Mouse (Mus musculus): ENCODE measurements around the gene Tmem128. TPM values are rescaled to one million over a fixed set of nuclear protein-coding genes. Genes with fewer than 3 reads are reported as not detected.

The Tmem128 gene
- total RNA-seq (2023): 10 to 100 TPM; 68.6 to 71.7 TPM

GRCm38 (mm10) chr5:38260107-38260682 is at the start of gene Tmem128:
Gene Tmem128, plus strand, starts transcription at chr5:38260185.

DNA sequence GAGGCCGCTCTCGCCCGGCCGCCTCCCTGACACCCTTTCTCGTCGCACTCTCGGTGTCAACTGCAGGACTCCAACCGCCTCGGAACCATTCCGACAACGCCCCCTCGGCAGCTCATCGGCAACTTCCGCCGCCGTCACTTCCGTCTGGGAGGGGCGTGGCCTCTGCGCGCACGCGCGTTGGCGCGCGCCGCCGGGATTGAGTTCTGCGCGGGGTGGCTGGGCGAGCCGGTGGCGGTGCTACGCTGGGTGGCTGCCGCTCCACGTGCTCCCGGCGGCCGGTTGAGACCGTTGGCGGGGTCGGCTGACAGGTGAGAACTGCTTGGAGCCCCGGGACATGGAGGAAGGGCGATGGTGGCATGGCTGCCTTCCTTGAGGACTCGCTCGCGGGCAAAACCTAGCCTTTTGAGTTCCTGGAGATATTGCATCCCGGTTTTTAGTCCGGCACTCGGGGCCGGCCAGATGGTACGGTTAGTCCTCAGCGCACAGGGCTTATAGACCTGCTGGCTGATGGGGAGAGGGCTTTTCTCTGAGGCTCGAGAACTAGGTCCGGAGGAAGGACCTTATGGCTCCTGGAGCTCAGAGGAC is 39.6 kb upstream of the Tmem128 start, which contains the start of the genes Zbtb49 and Lyar:
Gene Zbtb49, minus strand, starts transcription at position 130 of the 585 bp plus-strand sequence.
Gene Lyar, plus strand, starts transcription at position 143 of the 585 bp plus-strand sequence.

GRCm38 (mm10) chr5:38275771-38276170 is 15.8 kb downstream of the Tmem128 start, which contains the start of gene Otop1:
Gene Otop1, plus strand, starts transcription at chr5:38275972.

Other genes starting within 250 kb of the Tmem128 start
- 10 to 100 TPM; 29.6 to 33.2 TPM for gene Stx18, start 221.4 kb upstream of the Tmem128 start, total RNA-seq (2023)
- gene Nsg1, start 100.3 kb upstream of the Tmem128 start, total RNA-seq (2023): not detected
- gene Zbtb49, start 39.7 kb upstream of the Tmem128 start, total RNA-seq (2023): 10 to 100 TPM in 1 of 2 experiments, 1 to 10 TPM in 1; 6.6 to 11.5 TPM
- gene Lyar, start 39.7 kb upstream of the Tmem128 start, total RNA-seq (2023): 10 to 100 TPM; 13.5 to 16.7 TPM
- gene Otop1, start 15.8 kb downstream of the Tmem128 start, total RNA-seq (2023): not detected
- not detected for gene Drd5, start 59.2 kb downstream of the Tmem128 start, total RNA-seq (2023)
- 10 to 100 TPM; 33.5 to 34.4 TPM for gene Slc2a9, start 243.0 kb downstream of the Tmem128 start, total RNA-seq (2023)